ENCODE assay signal across 16 mouse cellular contexts in the genomic region with DNA sequence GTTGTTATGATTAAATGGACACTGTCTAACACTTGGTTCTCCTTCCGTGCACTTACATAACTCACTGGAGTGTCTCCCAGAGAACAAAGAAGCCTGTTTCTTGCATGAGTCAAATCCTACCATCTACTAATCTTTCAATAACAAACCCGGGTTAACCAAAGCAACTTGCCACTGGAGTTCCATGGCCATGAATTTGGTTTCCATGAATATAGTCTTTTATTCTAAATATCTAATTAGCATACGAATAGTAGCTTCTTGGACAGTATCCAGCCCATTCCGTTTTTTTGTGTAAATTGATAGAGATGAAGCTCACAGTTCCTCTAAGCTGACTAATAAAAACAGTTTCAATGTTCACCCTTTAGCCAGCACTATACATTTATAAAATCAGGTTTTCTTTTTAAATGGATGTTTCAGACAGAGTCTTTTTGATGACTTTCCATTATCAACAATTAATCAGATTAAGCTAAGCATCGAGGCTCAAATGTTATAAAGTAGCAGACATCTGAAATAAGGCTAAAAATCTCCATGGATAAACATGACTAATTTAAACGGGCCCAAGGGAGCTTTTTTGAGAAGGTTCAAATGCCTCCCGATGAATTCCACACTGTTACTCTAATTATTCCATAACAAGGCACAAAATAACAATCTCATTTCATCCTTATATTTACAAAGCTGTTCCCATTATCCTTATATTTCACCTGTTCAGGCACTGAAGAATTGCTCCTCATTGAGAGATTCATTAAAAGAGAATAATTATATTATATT.
DNase-seq lines count a peak whose midpoint lies in the region; ATAC-seq lines count a peak whose summit lies in the region.
"Had no signal": no experiment of that assay in that cellular context is flagged by ENCODE, and none has a peak within 500 bp of the region (broad histone marks: within the 10 kb centered on the region; RNA-seq: fewer than 3 reads in every experiment).

No protein-coding gene starts in this region.

- H3K27ac ChIP-seq in hindbrain, embryonic 14.5 days = no peak overlapping the region
- no peak overlapping the region for H3K27ac ChIP-seq in midbrain, embryonic 16.5 days (ENCODE audit: low read length)
- H3K27ac ChIP-seq: intestine, embryonic 15.5 days; limb, embryonic 12.5 days; liver, embryonic 14.5 days had no signal

- no peaks in the 10 kb centered on the region for H3K36me3 ChIP-seq in hindbrain, embryonic 14.5 days (replicated peaks; ENCODE audit: control insufficient read depth, insufficient read depth)
- no peaks in the 10 kb centered on the region for H3K36me3 ChIP-seq in midbrain, embryonic 16.5 days (ENCODE audit: control insufficient read depth, insufficient read depth, low read length)
- H3K36me3 ChIP-seq: intestine, embryonic 15.5 days; limb, embryonic 12.5 days had no signal

- ATAC-seq in hindbrain, embryonic 14.5 days (ENCODE audit: low FRiP score) = peak; percentile 56; the same call in 1 of the 2 replicates
- ATAC-seq in midbrain, embryonic 16.5 days = peak; percentile 56; the same call in 1 of the 2 replicates
- ATAC-seq: intestine, embryonic 15.5 days; lung, postnatal 0 days had no signal

- WGBS in hindbrain, embryonic 14.5 days = 26% methylated on average over 7 of the region's 7 CpGs
- WGBS in midbrain, embryonic 16.5 days = 18% methylated on average over 7 of the region's 7 CpGs

- H3K9me3 ChIP-seq in hindbrain, embryonic 14.5 days (ENCODE audit: control insufficient read depth, low read length) = no peaks in the 10 kb centered on the region
- no peaks in the 10 kb centered on the region for H3K9me3 ChIP-seq in midbrain, embryonic 16.5 days (replicated peaks; ENCODE audit: control insufficient read depth, low read length, poor library complexity, severe bottlenecking)
- H3K9me3 ChIP-seq: intestine, embryonic 15.5 days; limb, embryonic 12.5 days had no signal

- no peak overlapping the region for H3K4me3 ChIP-seq in hindbrain, embryonic 14.5 days (replicated peaks; ENCODE audit: low read length)
- H3K4me3 ChIP-seq in midbrain, embryonic 16.5 days (ENCODE audit: low read depth, low read length) = no peak overlapping the region
- H3K4me3 ChIP-seq: erythroblast, embryonic 14.5 days; intestine, embryonic 15.5 days; limb, embryonic 12.5 days had no signal

- H3K4me1 ChIP-seq in hindbrain, embryonic 14.5 days (replicated peaks; ENCODE audit: control insufficient read depth, insufficient read depth, low read length) = 0 out of 2 replicates have a peak, but pooled peaks cover 5% of the 10 kb centered on the region
- H3K4me1 ChIP-seq in midbrain, embryonic 16.5 days (ENCODE audit: control insufficient read depth, insufficient read depth, low read length) = no peaks in the 10 kb centered on the region
- H3K4me1 ChIP-seq: intestine, embryonic 15.5 days; limb, embryonic 12.5 days had no signal

- H3K4me2 ChIP-seq in hindbrain, embryonic 14.5 days (replicated peaks) = no peak overlapping the region
- no peak overlapping the region for H3K4me2 ChIP-seq in midbrain, embryonic 16.5 days (ENCODE audit: low read length)
- H3K4me2 ChIP-seq: heart, embryonic 11.5 days; intestine, embryonic 15.5 days; limb, embryonic 12.5 days had no signal

- no peaks in the 10 kb centered on the region for H3K27me3 ChIP-seq in hindbrain, embryonic 14.5 days (ENCODE audit: control insufficient read depth, insufficient read depth, low read length)
- H3K27me3 ChIP-seq in midbrain, embryonic 16.5 days (ENCODE audit: control insufficient read depth, insufficient read depth, low read depth, low read length) = no peaks in the 10 kb centered on the region
- H3K27me3 ChIP-seq: intestine, embryonic 15.5 days; limb, embryonic 12.5 days had no signal

- DNase-seq in retina, postnatal 1 day = peak; percentile 1
- no peak for DNase-seq in retina, embryonic 14.5 days (ENCODE audit: low spot score)
- peak; percentile 57 for DNase-seq in hindbrain, embryonic 14.5 days (ENCODE audit: low spot score)
- DNase-seq in kidney, postnatal 25 days = no peak
- DNase-seq in cerebellum, adult 11-12 months = no peak
- no peak for DNase-seq in cerebellum, postnatal 14 days
- DNase-seq: gastrocnemius, postnatal 36 days; kidney, postnatal 10 days; right cerebral cortex, postnatal 25 days had no signal

- H3K9ac ChIP-seq in hindbrain, embryonic 14.5 days = no peak overlapping the region
- H3K9ac ChIP-seq in midbrain, embryonic 16.5 days (ENCODE audit: low read depth, low read length) = no peak overlapping the region
- H3K9ac ChIP-seq: intestine, embryonic 15.5 days; limb, embryonic 12.5 days; liver, embryonic 14.5 days had no signal

Comparison
In these comparisons a context has a peak if more than half of its experiments do, and no peak if none do; other contexts are left out.
1. DNase-seq: peak in retina, postnatal 1 day (single experiment) and hindbrain, embryonic 14.5 days (single experiment); none in retina, embryonic 14.5 days (single experiment), kidney, postnatal 25 days (0 of 2), cerebellum, adult 11-12 months (single experiment) and cerebellum, postnatal 14 days (0 of 2).